Mouse (Mus musculus): ENCODE measurements at regions not wholly inside any gene's neighbourhood (a gene's known extent, or its start where the extent isn't known, plus 50 kb on each side); places are given as distances from the start of the nearest gene placed in this dataset.
A peak's percentile ranks its signal among the peaks of the same experiment; 100 is the strongest.

- H3K4me2 ChIP-seq (replicated peaks; ENCODE audit: low read depth, low read length) = peak overlapping the region; percentile 2; the same call in 1 of the 2 replicates
- no peaks in the 10 kb centered on the region for H3K27me3 ChIP-seq (ENCODE audit: control insufficient read depth, insufficient read depth, low read length)
- H3K27ac ChIP-seq (ENCODE audit: low read length) = peak overlapping the region; percentile 35
- no peaks in the 10 kb centered on the region for H3K9me3 ChIP-seq (ENCODE audit: control insufficient read depth, low read depth, low read length)
- no peak overlapping the region for H3K9ac ChIP-seq (replicated peaks; ENCODE audit: low read depth, low read length)
- no peak; the same call in 1 of the 2 replicates for ATAC-seq (ENCODE audit: insufficient number of reproducible peaks, insufficient read depth, low FRiP score, low read depth)
- no peaks in the 10 kb centered on the region for H3K36me3 ChIP-seq (ENCODE audit: control insufficient read depth, insufficient read depth, low read length)
- H3K4me1 ChIP-seq (ENCODE audit: control insufficient read depth, insufficient read depth, low read length) = 0 out of 2 replicates have a peak, but pooled peaks cover 5% of the 10 kb centered on the region
- 14% methylated on average over 5 of the region's 5 CpGs for WGBS
- H3K4me3 ChIP-seq (ENCODE audit: low read depth, low read length) = no peak overlapping the region
Observed at GRCm38 (mm10) chr8:44867666-44868065, 67.6 kb upstream of the Fat1 start.

DNA sequence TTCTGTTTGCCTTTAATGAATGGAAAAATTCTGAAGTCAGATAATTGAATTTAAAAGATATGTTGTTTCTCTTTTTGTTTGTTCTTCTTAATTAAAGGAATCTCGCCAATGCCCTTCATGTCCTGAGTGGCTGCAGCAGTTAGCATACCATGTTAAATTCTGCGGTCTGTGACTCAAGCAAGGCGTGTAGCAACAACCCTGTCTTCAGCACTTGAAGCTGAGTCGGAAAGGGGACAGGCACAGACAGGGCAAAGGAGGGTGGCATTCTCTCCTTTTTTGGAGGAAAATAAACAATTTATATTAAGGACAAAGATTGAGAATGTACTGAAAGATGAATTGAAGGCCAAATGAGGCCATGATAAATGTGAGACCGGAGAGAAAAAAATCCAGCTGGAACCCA lies 58.2 kb upstream of the Fat1 start:
- no peaks in the 10 kb centered on the region for H3K36me3 ChIP-seq (ENCODE audit: control insufficient read depth, insufficient read depth, low read length)
- no peak overlapping the region for H3K4me3 ChIP-seq (ENCODE audit: low read depth, low read length)
- no peak overlapping the region for H3K27ac ChIP-seq (ENCODE audit: low read length)
- 31% methylated on average over 5 of the region's 5 CpGs for WGBS
- no peak for ATAC-seq (ENCODE audit: insufficient number of reproducible peaks, insufficient read depth, low FRiP score, low read depth)
- no peak overlapping the region for H3K4me2 ChIP-seq (replicated peaks; ENCODE audit: low read depth, low read length)
- no peaks in the 10 kb centered on the region for H3K4me1 ChIP-seq (ENCODE audit: control insufficient read depth, insufficient read depth, low read length)
- H3K9me3 ChIP-seq (ENCODE audit: control insufficient read depth, low read depth, low read length) = no peaks in the 10 kb centered on the region
- H3K9ac ChIP-seq (replicated peaks; ENCODE audit: low read depth, low read length) = no peak overlapping the region
- no peaks in the 10 kb centered on the region for H3K27me3 ChIP-seq (ENCODE audit: control insufficient read depth, insufficient read depth, low read length)

DNA sequence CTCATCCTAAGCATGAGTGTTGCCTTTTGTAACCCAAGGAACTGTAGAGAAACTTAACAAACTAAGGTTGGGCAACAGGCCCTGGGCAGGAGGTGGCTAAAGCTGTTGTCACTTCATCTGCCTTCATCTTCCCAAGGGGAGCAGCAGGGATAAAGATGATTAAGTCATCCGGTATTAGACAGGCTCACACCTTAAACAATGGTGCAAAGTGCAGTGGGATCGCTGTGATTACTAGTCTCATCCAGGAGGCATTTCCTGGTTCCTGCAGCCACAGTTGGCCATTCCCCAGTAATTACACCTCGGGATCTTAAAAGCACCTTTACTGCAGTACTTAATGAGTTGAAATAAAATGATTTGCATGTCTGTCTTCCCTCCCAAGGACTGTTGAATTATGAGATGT lies 57.0 kb upstream of the Fat1 start:
- H3K27ac ChIP-seq (ENCODE audit: low read length) = no peak overlapping the region
- H3K27me3 ChIP-seq (ENCODE audit: control insufficient read depth, insufficient read depth, low read length) = no peaks in the 10 kb centered on the region
- H3K9me3 ChIP-seq (ENCODE audit: control insufficient read depth, low read depth, low read length) = no peaks in the 10 kb centered on the region
- H3K4me3 ChIP-seq (ENCODE audit: low read depth, low read length) = no peak overlapping the region
- H3K9ac ChIP-seq (replicated peaks; ENCODE audit: low read depth, low read length) = no peak overlapping the region
- 48% methylated on average over 3 of the region's 3 CpGs for WGBS
- no peak overlapping the region for H3K4me2 ChIP-seq (replicated peaks; ENCODE audit: low read depth, low read length)
- no peaks in the 10 kb centered on the region for H3K36me3 ChIP-seq (ENCODE audit: control insufficient read depth, insufficient read depth, low read length)
- no peak for ATAC-seq (ENCODE audit: insufficient number of reproducible peaks, insufficient read depth, low FRiP score, low read depth)
- H3K4me1 ChIP-seq (ENCODE audit: control insufficient read depth, insufficient read depth, low read length) = no peaks in the 10 kb centered on the region

- no peak overlapping the region for H3K4me3 ChIP-seq (ENCODE audit: low read depth, low read length)
- 71% methylated on average over 4 of the region's 4 CpGs for WGBS
- no peaks in the 10 kb centered on the region for H3K4me1 ChIP-seq (ENCODE audit: control insufficient read depth, insufficient read depth, low read length)
- H3K9ac ChIP-seq (replicated peaks; ENCODE audit: low read depth, low read length) = no peak overlapping the region
- H3K27me3 ChIP-seq (ENCODE audit: control insufficient read depth, insufficient read depth, low read length) = no peaks in the 10 kb centered on the region
- H3K27ac ChIP-seq (ENCODE audit: low read length) = no peak overlapping the region
- no peaks in the 10 kb centered on the region for H3K9me3 ChIP-seq (ENCODE audit: control insufficient read depth, low read depth, low read length)
- no peak for ATAC-seq (ENCODE audit: insufficient number of reproducible peaks, insufficient read depth, low FRiP score, low read depth)
- H3K4me2 ChIP-seq (replicated peaks; ENCODE audit: low read depth, low read length) = no peak overlapping the region
- H3K36me3 ChIP-seq (ENCODE audit: control insufficient read depth, insufficient read depth, low read length) = no peaks in the 10 kb centered on the region
Observed at GRCm38 (mm10) chr8:44879186-44879585, 56.1 kb upstream of the Fat1 start.

GRCm38 (mm10) chr8:44884399-44885006 lies 50.7 kb upstream of the Fat1 start:
- Histone ChIP-seq H3K36me3 (ENCODE audit: control insufficient read depth, insufficient read depth, low read length) (no peaks in the 10 kb centered on the region), H3K27me3 (ENCODE audit: control insufficient read depth, insufficient read depth, low read length) (no peaks in the 10 kb centered on the region), H3K27ac (ENCODE audit: low read length) (no peak overlapping the region), H3K9ac (replicated peaks; ENCODE audit: low read depth, low read length) (no peak overlapping the region), H3K4me3 (ENCODE audit: low read depth, low read length) (no peak overlapping the region), H3K4me2 (replicated peaks; ENCODE audit: low read depth, low read length) (no peak overlapping the region), H3K9me3 (ENCODE audit: control insufficient read depth, low read depth, low read length) (no peaks in the 10 kb centered on the region), H3K4me1 (ENCODE audit: control insufficient read depth, insufficient read depth, low read length) (no peaks in the 10 kb centered on the region)
- ATAC-seq (ENCODE audit: insufficient number of reproducible peaks, insufficient read depth, low FRiP score, low read depth) = no peak
- WGBS = 39% methylated on average over 8 of the region's 8 CpGs

Measured in stomach, embryonic 14.5 days (tissue).